Mouse (Mus musculus): ENCODE measurements around the gene Cluap1. TPM values are rescaled to one million over a fixed set of nuclear protein-coding genes. Genes with fewer than 3 reads are reported as not detected.

Gene Cluap1
- polyA plus RNA-seq, 1 experiment from 2014 or later, result 16.6 TPM

GRCm38 (mm10) chr16:3928582-3928981 lies 20.0 kb downstream of the Cluap1 start:
- Histone ChIP-seq H3K27ac (ENCODE audit: low read length) (no peak overlapping the region), H3K9me3 (ENCODE audit: control insufficient read depth, low read length) (no peaks in the 10 kb centered on the region), H3K36me3 (ENCODE audit: control insufficient read depth, insufficient read depth, low read length) (peaks cover 8% of the 10 kb centered on the region), H3K4me2 (ENCODE audit: low read depth, low read length) (no peak overlapping the region), H3K27me3 (replicated peaks; ENCODE audit: control insufficient read depth, insufficient read depth, low read length) (no peaks in the 10 kb centered on the region), H3K4me3 (ENCODE audit: low read length) (no peak overlapping the region), H3K9ac (ENCODE audit: low read depth, low read length) (no peak overlapping the region), H3K4me1 (ENCODE audit: control insufficient read depth, insufficient read depth, low read length) (no peaks in the 10 kb centered on the region)
- no peak for ATAC-seq
- WGBS, result 43% methylated on average over 1 of the region's 1 CpGs

- no peaks in the 10 kb centered on the region for H3K9me3 ChIP-seq (ENCODE audit: control insufficient read depth, low read length)
- 76% methylated on average over 7 of the region's 7 CpGs for WGBS
- H3K27ac ChIP-seq (ENCODE audit: low read length), result no peak overlapping the region
Observed at GRCm38 (mm10) chr16:3929151-3929550, 20.6 kb downstream of the Cluap1 start.

GRCm38 (mm10) chr16:3933536-3933935 lies 24.9 kb downstream of the Cluap1 start:
- Histone ChIP-seq H3K4me3 (ENCODE audit: low read length) (no peak overlapping the region), H3K27ac (ENCODE audit: low read length) (no peak overlapping the region), H3K27me3 (replicated peaks; ENCODE audit: control insufficient read depth, insufficient read depth, low read length) (no peaks in the 10 kb centered on the region), H3K4me2 (ENCODE audit: low read depth, low read length) (no peak overlapping the region), H3K9ac (ENCODE audit: low read depth, low read length) (no peak overlapping the region), H3K9me3 (ENCODE audit: control insufficient read depth, low read length) (no peaks in the 10 kb centered on the region), H3K36me3 (ENCODE audit: control insufficient read depth, insufficient read depth, low read length) (peaks cover 11% of the 10 kb centered on the region), H3K4me1 (ENCODE audit: control insufficient read depth, insufficient read depth, low read length) (no peaks in the 10 kb centered on the region)
- ATAC-seq, result no peak
- WGBS, result 87% methylated on average over 6 of the region's 6 CpGs

More at GRCm38 (mm10) chr16:3929151-3929550, 20.6 kb downstream of the Cluap1 start:
- no peak overlapping the region for H3K4me2 ChIP-seq (ENCODE audit: low read depth, low read length)
- peaks cover 12% of the 10 kb centered on the region for H3K36me3 ChIP-seq (ENCODE audit: control insufficient read depth, insufficient read depth, low read length)
- no peaks in the 10 kb centered on the region for H3K4me1 ChIP-seq (ENCODE audit: control insufficient read depth, insufficient read depth, low read length)
- no peak for ATAC-seq
- no peak overlapping the region for H3K4me3 ChIP-seq (ENCODE audit: low read length)
- no peaks in the 10 kb centered on the region for H3K27me3 ChIP-seq (replicated peaks; ENCODE audit: control insufficient read depth, insufficient read depth, low read length)
- H3K9ac ChIP-seq (ENCODE audit: low read depth, low read length), result no peak overlapping the region

- Histone ChIP-seq H3K36me3 (ENCODE audit: control insufficient read depth, insufficient read depth, low read length) (peaks cover 13% of the 10 kb centered on the region), H3K4me2 (ENCODE audit: low read depth, low read length) (no peak overlapping the region), H3K4me3 (ENCODE audit: low read length) (no peak overlapping the region), H3K9me3 (ENCODE audit: control insufficient read depth, low read length) (no peaks in the 10 kb centered on the region), H3K9ac (ENCODE audit: low read depth, low read length) (no peak overlapping the region), H3K4me1 (ENCODE audit: control insufficient read depth, insufficient read depth, low read length) (no peaks in the 10 kb centered on the region), H3K27me3 (replicated peaks; ENCODE audit: control insufficient read depth, insufficient read depth, low read length) (no peaks in the 10 kb centered on the region), H3K27ac (ENCODE audit: low read length) (no peak overlapping the region)
- ATAC-seq, result no peak
- 92% methylated on average over 1 of the region's 1 CpGs for WGBS
Observed at GRCm38 (mm10) chr16:3934091-3934490, 25.5 kb downstream of the Cluap1 start.

- Histone ChIP-seq H3K9ac (ENCODE audit: low read depth, low read length) (no peak overlapping the region), H3K4me1 (ENCODE audit: control insufficient read depth, insufficient read depth, low read length) (no peaks in the 10 kb centered on the region), H3K27me3 (replicated peaks; ENCODE audit: control insufficient read depth, insufficient read depth, low read length) (no peaks in the 10 kb centered on the region), H3K27ac (ENCODE audit: low read length) (no peak overlapping the region), H3K9me3 (ENCODE audit: control insufficient read depth, low read length) (no peaks in the 10 kb centered on the region), H3K4me2 (ENCODE audit: low read depth, low read length) (no peak overlapping the region), H3K36me3 (ENCODE audit: control insufficient read depth, insufficient read depth, low read length) (peaks cover 13% of the 10 kb centered on the region), H3K4me3 (ENCODE audit: low read length) (no peak overlapping the region)
- WGBS, result 88% methylated on average over 4 of the region's 4 CpGs
- ATAC-seq, result no peak
Observed at GRCm38 (mm10) chr16:3934701-3935100, 26.1 kb downstream of the Cluap1 start.

- no peak overlapping the region for H3K4me2 ChIP-seq (ENCODE audit: low read depth, low read length)
- no peak for ATAC-seq
Observed at GRCm38 (mm10) chr16:3951141-3951540, 42.5 kb downstream of the Cluap1 start.

GRCm38 (mm10) chr16:3956369-3956768 lies 47.8 kb downstream of the Cluap1 start:
- H3K27ac ChIP-seq (ENCODE audit: low read length), result no peak overlapping the region
- no peaks in the 10 kb centered on the region for H3K27me3 ChIP-seq (replicated peaks; ENCODE audit: control insufficient read depth, insufficient read depth, low read length)
- H3K9me3 ChIP-seq (ENCODE audit: control insufficient read depth, low read length), result no peaks in the 10 kb centered on the region
- no peaks in the 10 kb centered on the region for H3K4me1 ChIP-seq (ENCODE audit: control insufficient read depth, insufficient read depth, low read length)
- WGBS, result 85% methylated on average over 6 of the region's 6 CpGs
- ATAC-seq, result no peak
- H3K4me3 ChIP-seq (ENCODE audit: low read length), result no peak overlapping the region
- H3K4me2 ChIP-seq (ENCODE audit: low read depth, low read length), result no peak overlapping the region
- H3K36me3 ChIP-seq (ENCODE audit: control insufficient read depth, insufficient read depth, low read length), result no peaks in the 10 kb centered on the region
- no peak overlapping the region for H3K9ac ChIP-seq (ENCODE audit: low read depth, low read length)

More at GRCm38 (mm10) chr16:3951141-3951540, 42.5 kb downstream of the Cluap1 start:
- 90% methylated on average over 1 of the region's 1 CpGs for WGBS
- Histone ChIP-seq H3K36me3 (ENCODE audit: control insufficient read depth, insufficient read depth, low read length) (no peaks in the 10 kb centered on the region), H3K9ac (ENCODE audit: low read depth, low read length) (no peak overlapping the region), H3K27ac (ENCODE audit: low read length) (no peak overlapping the region), H3K4me1 (ENCODE audit: control insufficient read depth, insufficient read depth, low read length) (no peaks in the 10 kb centered on the region), H3K27me3 (replicated peaks; ENCODE audit: control insufficient read depth, insufficient read depth, low read length) (no peaks in the 10 kb centered on the region), H3K4me3 (ENCODE audit: low read length) (no peak overlapping the region), H3K9me3 (ENCODE audit: control insufficient read depth, low read length) (no peaks in the 10 kb centered on the region)

- H3K9me3 ChIP-seq (ENCODE audit: control insufficient read depth, low read length), result no peaks in the 10 kb centered on the region
- no peaks in the 10 kb centered on the region for H3K36me3 ChIP-seq (ENCODE audit: control insufficient read depth, insufficient read depth, low read length)
- H3K27ac ChIP-seq (ENCODE audit: low read length), result no peak overlapping the region
- no peak overlapping the region for H3K9ac ChIP-seq (ENCODE audit: low read depth, low read length)
- no peaks in the 10 kb centered on the region for H3K4me1 ChIP-seq (ENCODE audit: control insufficient read depth, insufficient read depth, low read length)
- no peak overlapping the region for H3K4me2 ChIP-seq (ENCODE audit: low read depth, low read length)
- ATAC-seq, result no peak
- H3K4me3 ChIP-seq (ENCODE audit: low read length), result no peak overlapping the region
- 57% methylated on average over 2 of the region's 2 CpGs for WGBS
- H3K27me3 ChIP-seq (replicated peaks; ENCODE audit: control insufficient read depth, insufficient read depth, low read length), result no peaks in the 10 kb centered on the region
Observed at GRCm38 (mm10) chr16:3959261-3959660, 50.7 kb downstream of the Cluap1 start.

GRCm38 (mm10) chr16:3964990-3965389 lies 56.4 kb downstream of the Cluap1 start:
- H3K36me3 ChIP-seq (ENCODE audit: control insufficient read depth, insufficient read depth, low read length), result no peaks in the 10 kb centered on the region
- no peak overlapping the region for H3K27ac ChIP-seq (ENCODE audit: low read length)
- peaks cover 8% of the 10 kb centered on the region; the same call in 1 of the 2 replicates for H3K4me1 ChIP-seq (ENCODE audit: control insufficient read depth, insufficient read depth, low read length)
- no peaks in the 10 kb centered on the region for H3K9me3 ChIP-seq (ENCODE audit: control insufficient read depth, low read length)
- no peak overlapping the region for H3K9ac ChIP-seq (ENCODE audit: low read depth, low read length)
- peak; percentile 51 for ATAC-seq
- 69% methylated on average over 10 of the region's 10 CpGs for WGBS
- no peaks in the 10 kb centered on the region for H3K27me3 ChIP-seq (replicated peaks; ENCODE audit: control insufficient read depth, insufficient read depth, low read length)
- no peak overlapping the region for H3K4me3 ChIP-seq (ENCODE audit: low read length)
- no peak overlapping the region for H3K4me2 ChIP-seq (ENCODE audit: low read depth, low read length)

- Histone ChIP-seq H3K4me2 (ENCODE audit: low read depth, low read length) (no peak overlapping the region), H3K27ac (ENCODE audit: low read length) (no peak overlapping the region), H3K9me3 (ENCODE audit: control insufficient read depth, low read length) (no peaks in the 10 kb centered on the region), H3K4me3 (ENCODE audit: low read length) (no peak overlapping the region), H3K9ac (ENCODE audit: low read depth, low read length) (no peak overlapping the region), H3K36me3 (ENCODE audit: control insufficient read depth, insufficient read depth, low read length) (no peaks in the 10 kb centered on the region), H3K27me3 (replicated peaks; ENCODE audit: control insufficient read depth, insufficient read depth, low read length) (no peaks in the 10 kb centered on the region), H3K4me1 (ENCODE audit: control insufficient read depth, insufficient read depth, low read length) (peaks cover 8% of the 10 kb centered on the region; the same call in 1 of the 2 replicates)
- 80% methylated on average over 3 of the region's 3 CpGs for WGBS
- peak; percentile 93 for ATAC-seq
Observed at GRCm38 (mm10) chr16:3965534-3965933, 56.9 kb downstream of the Cluap1 start.

Measured in intestine, embryonic 16.5 days (tissue).